Mouse (Mus musculus): ENCODE results near the gene Rab28. TPM values are rescaled to one million over a fixed set of nuclear protein-coding genes. Genes with fewer than 3 reads are reported as not detected.
"Not testable (repeated sequence)": the region's sequence is repeated elsewhere in the genome, so short reads cannot be mapped to it uniquely, and the experiment has no call there.

Gene Rab28
- total RNA-seq (2021): 10 to 100 TPM; 40.2 to 42.3 TPM

GRCm38 (mm10) chr5:41708051-41708630 lies at the start of gene Rab28:
Gene Rab28 (minus strand): TSS chr5:41708157.
- intact Hi-C loops (cut with DNase I): no loop called here
- DNase-seq: peak; percentile 97

GRCm38 (mm10) chr5:41757338-41757737 lies 49.4 kb upstream of the Rab28 start:
- no peak for DNase-seq
- intact Hi-C loops (cut with DNase I): no loop called here

- intact Hi-C loops (cut with DNase I): no loop called here
- DNase-seq: no peak
These were observed 48.4 kb upstream of the Rab28 start for GRCm38 (mm10) chr5:41756396-41756795.

- no peak for DNase-seq
- intact Hi-C loops (cut with DNase I): no loop called here
These were observed 47.5 kb upstream of the Rab28 start for GRCm38 (mm10) chr5:41755373-41755960.

DNA sequence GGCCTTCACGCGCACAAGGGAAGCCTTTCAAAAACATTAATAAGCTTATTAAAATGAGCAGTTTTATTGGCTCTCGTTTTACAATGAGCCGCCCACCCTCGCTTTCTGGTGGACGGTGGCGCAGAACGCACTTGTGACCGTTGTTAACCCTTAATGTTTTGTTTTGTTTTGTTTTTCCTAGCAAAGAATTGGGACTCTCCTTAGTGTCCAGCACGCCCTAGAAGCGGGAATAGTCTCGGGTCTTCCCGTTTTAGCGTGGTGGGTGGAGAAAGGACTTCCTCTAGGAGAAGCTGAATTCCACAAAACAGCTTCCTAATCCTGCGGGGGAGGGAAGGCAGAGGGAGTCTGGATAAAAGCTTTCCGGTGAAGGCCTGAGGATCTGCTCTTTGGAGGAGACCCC lies 46.9 kb upstream of the Rab28 start:
- no peak for DNase-seq
- intact Hi-C loops (cut with DNase I): no loop called here

GRCm38 (mm10) chr5:41754226-41754775 lies 46.3 kb upstream of the Rab28 start:
- intact Hi-C loops (cut with DNase I): no loop called here

DNA sequence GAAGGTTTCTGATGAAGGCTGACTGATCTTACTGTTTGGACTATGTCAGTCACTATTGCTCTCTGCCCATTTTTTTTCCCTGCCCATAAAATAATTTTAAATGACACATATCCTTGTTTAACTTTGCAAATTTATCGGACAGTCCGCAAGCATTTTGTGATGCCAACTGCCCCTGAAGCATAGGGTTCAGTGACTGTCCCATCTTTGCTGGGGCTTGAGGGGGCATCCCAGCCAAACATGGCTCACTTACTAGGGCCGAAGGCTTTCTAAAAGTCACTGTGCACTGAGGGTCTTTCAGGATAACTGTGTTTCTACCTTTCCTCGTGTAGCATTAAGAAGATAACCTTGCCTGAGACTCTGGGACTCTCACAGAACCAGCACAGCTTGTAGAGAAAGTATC lies 44.8 kb upstream of the Rab28 start:
- DNase-seq: no peak
- intact Hi-C loops (cut with DNase I): no loop called here

More at GRCm38 (mm10) chr5:41754226-41754775, 46.3 kb upstream of the Rab28 start:
- DNase-seq: no peak

DNA sequence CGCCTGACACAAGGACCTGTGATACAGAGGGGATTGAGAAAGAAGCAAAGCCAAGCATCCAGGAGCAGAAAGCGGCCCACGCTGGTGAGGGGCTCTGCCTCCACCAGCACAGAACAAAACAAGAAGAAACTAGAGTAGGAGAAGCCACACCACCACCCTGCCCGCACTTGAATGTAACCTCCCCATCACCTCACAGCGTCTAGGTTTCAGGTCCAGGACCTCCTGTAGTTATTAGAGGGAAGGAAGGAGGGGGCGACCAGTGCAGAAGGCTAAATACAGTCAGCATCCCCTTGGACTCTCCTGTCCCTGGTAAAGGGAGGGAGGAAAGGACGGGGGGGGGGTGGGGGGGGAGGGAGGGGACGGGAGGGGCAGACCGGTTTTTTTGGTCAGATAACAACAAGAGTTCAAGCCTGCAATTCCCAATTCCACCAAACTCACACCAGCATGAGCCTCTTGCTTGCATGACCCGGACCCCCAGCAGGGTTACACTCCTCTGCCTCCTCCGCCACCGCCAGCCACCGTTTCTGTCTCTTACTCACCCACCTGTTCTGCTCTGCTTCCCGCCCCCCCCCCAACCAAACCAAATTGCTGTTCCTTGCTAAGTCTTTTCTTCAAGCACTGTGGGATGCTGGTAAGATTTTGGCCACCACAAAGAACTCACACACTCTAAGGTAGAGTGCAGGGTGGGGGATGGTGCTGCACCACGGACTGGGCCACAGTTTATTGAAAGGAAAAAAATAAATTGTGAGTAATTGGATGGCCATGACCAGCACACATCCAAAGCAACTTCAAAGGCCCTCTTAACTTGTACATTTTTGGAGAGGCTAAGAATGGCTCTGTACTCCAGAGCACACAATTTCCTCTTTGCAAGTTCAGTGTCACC lies 37.2 kb upstream of the Rab28 start:
- DNase-seq: no peak
- intact Hi-C loops (cut with DNase I): no loop called here

- intact Hi-C loops (cut with DNase I): no loop called here
- DNase-seq: no peak
These were observed 36.3 kb upstream of the Rab28 start for GRCm38 (mm10) chr5:41744234-41744633.

- intact Hi-C loops (cut with DNase I): no loop called here
- no peak for DNase-seq
These were observed 30.9 kb upstream of the Rab28 start for GRCm38 (mm10) chr5:41738817-41739216.

DNA sequence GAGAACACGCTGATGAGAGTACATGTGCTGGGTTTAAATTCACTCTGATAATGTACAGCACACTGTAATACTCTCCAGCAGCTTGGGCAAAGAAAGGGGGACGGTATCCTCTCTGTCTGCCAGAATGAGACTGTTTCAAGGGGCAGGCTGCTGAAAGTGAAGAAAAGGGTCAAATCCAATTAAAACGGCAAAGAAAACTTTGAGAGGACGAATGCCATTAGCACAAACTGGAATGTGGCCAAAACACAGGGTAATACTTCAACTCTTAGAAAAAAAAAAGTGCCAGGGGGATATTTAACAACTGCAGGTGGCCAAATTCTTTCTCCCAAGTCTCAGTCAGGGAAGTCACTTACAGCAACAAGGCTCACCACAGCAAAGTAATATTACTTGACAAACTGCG lies 29.1 kb upstream of the Rab28 start:
- intact Hi-C loops (cut with DNase I): no loop called here

GRCm38 (mm10) chr5:41727017-41727416 lies 19.1 kb upstream of the Rab28 start:
- intact Hi-C loops (cut with DNase I): no loop called here
- no peak for DNase-seq

More for the DNA sequence above, 29.1 kb upstream of the Rab28 start:
- no peak for DNase-seq

DNA sequence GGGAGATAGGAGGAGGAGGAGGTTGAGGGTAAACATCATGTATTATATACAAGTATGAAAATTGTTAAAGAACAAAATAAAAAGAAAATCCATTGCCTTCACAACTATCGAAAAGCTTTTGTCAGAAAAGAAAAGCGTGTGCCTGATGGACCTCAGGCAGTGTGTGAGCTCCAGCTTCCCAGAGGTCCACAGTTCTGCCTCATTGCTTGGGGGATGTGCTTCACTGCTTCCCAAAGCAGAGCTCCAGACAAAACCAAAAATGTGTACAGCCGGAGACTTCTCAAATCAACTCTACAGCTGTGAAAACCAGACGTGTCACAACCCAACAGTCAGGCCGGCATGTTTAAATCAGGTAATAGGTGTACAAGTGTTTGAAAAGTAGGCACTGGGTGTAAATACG lies 17.6 kb upstream of the Rab28 start:
- no peak for DNase-seq
- intact Hi-C loops (cut with DNase I): no loop called here

- peak; percentile 14 for DNase-seq
- intact Hi-C loops (cut with DNase I): no loop called here
These were observed 592 bp downstream of the Rab28 start for GRCm38 (mm10) chr5:41707115-41708015.

- DNase-seq: no peak
- intact Hi-C loops (cut with DNase I): no loop called here
These were observed 1.2 kb downstream of the Rab28 start for GRCm38 (mm10) chr5:41706777-41707114.

DNA sequence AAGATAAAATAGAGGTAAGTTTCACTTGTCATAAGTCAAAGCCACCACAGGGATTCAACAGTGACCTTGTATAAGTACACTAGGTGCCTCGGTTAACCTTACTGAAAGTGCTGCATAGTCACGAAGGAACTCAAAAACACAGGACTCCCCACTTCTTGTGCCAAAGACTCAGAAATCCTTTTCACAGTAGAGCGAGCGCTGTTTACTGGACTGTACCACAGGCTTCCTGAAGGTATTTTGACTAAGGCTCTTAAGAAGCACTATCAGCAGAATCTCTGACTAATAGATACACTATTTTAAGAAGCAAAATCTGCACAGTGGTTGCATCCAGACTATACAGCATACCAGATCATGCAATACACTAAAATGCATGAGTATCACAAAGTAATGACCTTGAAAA lies 6.9 kb downstream of the Rab28 start:
- intact Hi-C loops (cut with DNase I); DNase-seq: not testable (repeated sequence)

GRCm38 (mm10) chr5:41697958-41698357 lies 10.0 kb downstream of the Rab28 start:
- intact Hi-C loops (cut with DNase I): no loop called here
- no peak for DNase-seq

- DNase-seq: no peak
- intact Hi-C loops (cut with DNase I): no loop called here
These were observed 22.9 kb downstream of the Rab28 start for GRCm38 (mm10) chr5:41685016-41685415.

DNA sequence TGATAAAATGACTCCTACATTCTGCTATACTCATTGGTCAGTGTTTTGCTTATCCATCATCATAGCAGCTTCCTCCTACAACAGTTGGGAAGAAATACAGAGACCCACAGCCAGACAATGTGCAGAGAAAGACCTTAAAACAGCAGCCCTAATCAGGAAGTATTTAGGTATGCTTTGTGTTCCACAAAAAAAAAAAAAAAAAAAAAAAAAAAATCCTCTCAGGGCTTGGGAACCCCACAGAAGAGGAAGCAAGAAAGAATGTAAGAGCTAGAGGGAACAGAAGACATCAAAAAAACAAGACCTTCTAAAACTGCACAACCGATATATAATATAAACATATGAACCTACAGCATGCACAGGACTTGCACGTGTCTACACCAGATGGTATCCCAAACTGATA lies 24.0 kb downstream of the Rab28 start:
- intact Hi-C loops (cut with DNase I): no loop called here
- DNase-seq: no peak

DNA sequence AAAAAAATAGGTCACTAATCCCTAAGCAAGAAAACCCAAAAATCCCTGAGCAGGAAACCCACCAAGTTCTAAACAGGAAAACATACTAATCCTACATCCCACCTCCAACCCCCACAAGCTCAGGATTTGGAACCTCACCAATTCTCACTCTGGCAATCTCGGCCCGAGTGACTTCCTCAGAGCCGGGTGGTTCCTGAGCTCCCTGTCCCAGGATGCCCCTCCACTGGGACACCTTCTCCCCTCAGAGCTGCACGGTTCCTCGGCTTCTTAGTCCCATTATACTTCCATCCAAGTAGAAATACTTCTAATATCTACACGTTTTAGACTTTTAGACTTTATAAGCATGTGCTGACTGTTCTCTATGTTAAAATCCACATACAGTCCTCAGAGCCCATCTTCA lies 41.9 kb downstream of the Rab28 start:
- intact Hi-C loops (cut with DNase I): no loop called here
- DNase-seq: no peak

DNA sequence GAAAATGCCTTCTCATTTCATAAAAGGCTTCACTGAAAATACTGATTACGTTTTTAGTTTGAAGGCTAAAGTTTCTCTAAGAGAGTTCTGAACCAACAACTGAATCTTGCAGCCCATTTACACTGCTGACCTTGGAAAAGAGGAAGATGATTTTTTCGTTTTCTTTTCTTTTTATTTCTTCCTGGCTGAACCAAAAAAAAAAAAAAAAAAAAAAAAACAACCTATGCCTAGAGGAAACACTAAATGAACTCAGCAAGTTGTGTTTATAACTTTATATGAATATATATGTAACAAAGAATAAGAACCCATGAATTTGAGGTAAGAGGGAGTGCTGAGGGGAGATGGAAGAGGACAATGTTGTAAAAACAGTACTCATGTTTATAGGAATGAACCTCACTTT lies 71.2 kb downstream of the Rab28 start:
- intact Hi-C loops (cut with DNase I): no loop called here
- no peak for DNase-seq
